Mouse (Mus musculus): ENCODE results near the gene Chchd6.

GRCm38 (mm10) chr6:89622647-89623046 lies 27.2 kb upstream of the Chchd6 start:
- peak; percentile 30; the same call in 1 of the 2 replicates for TF ChIP-seq CTCF (IDR thresholded peaks at IDR 0.05; ENCODE audit: low read depth)
- TF ChIP-seq EP300 (IDR thresholded peaks at IDR 0.05; ENCODE audit: low read depth) = no peak

All from liver, postnatal 0 days (tissue).